Mouse (Mus musculus) forebrain, embryonic 14.5 days (tissue): ENCODE data around the gene Emc9. TPM values are rescaled to one million over a fixed set of nuclear protein-coding genes. Genes with fewer than 3 reads are reported as not detected.

Source experiments
- ATAC-seq: fragments of 200-750 bp; cut with Nextera tagmentation; 2 replicates; pipeline ENCODE4 v1.8.0; 2017; ENCODE audit warnings: mild to moderate bottlenecking, moderate library complexity
- DNase-seq: peaks from one replicate; pipeline ENCODE4 v3.0.0-alpha.2; 2015; ENCODE audit warnings: low spot score
- H3K27ac ChIP-seq: fragments of 300-500 bp; sonication (generic); 2 replicates; pipeline ENCODE4 v1.5.1; 2014; ENCODE audit warnings: low read depth, mild to moderate bottlenecking, control low read depth, low read length, moderate library complexity
- H3K27me3 ChIP-seq: fragments of 300-500 bp; sonication (generic); replicated peaks from 2 replicates; pipeline ENCODE4 v1.6.1; 2014; ENCODE audit warnings: low read length, control low read depth, mixed read lengths; ENCODE audit not compliant: control insufficient read depth, insufficient read depth
- H3K36me3 ChIP-seq: fragments of 300-500 bp; sonication (generic); 2 replicates; pipeline ENCODE4 v1.6.1; 2014; ENCODE audit warnings: low read length, control low read depth; ENCODE audit not compliant: control insufficient read depth, insufficient read depth
- H3K4me1 ChIP-seq: fragments of 300-500 bp; sonication (generic); 2 replicates; pipeline ENCODE4 v1.6.1; 2014; ENCODE audit warnings: antibody characterized with exemption, low read length, control low read depth; ENCODE audit not compliant: control insufficient read depth, insufficient read depth
- H3K4me2 ChIP-seq: fragments of 300-500 bp; sonication (generic); 2 replicates; pipeline ENCODE4 v1.6.1; 2014; ENCODE audit warnings: mild to moderate bottlenecking, control low read depth, low read length
- H3K4me3 ChIP-seq: fragments of 300-500 bp; sonication (generic); 2 replicates; pipeline ENCODE4 v1.5.1; 2014; ENCODE audit warnings: low read depth, low read length, control low read depth
- H3K9ac ChIP-seq: fragments of 300-500 bp; sonication (generic); 2 replicates; pipeline ENCODE4 v1.6.1; 2014; ENCODE audit warnings: mild to moderate bottlenecking, low read length, control low read depth, moderate library complexity
- H3K9me3 ChIP-seq: fragments of 300-500 bp; sonication (generic); replicated peaks from 2 replicates; pipeline ENCODE4 v1.6.1; 2016; ENCODE audit warnings: low read length, control low read depth, mixed read lengths; ENCODE audit not compliant: control insufficient read depth
- WGBS: fragments of 180-500 bp; shearing (Covaris S2); extraction: QIAGEN DNeasy Blood & Tissue Kit; methylation state at CpG from one replicate; pipeline ENCODE4 v1.1.7; 2014; 5-methylcytosine and 5-hydroxymethylcytosine counted together
- polyA plus RNA-seq: library from polyadenylated mRNA; unstranded; fragments of >200 nt; fragmentation: Nextera tagmentation; extraction: Ambion mirVana; gene quantifications from 2 replicates; pipeline ENCODE4 v1.2.1, GENCODE M21; 2014

The Emc9 gene
- polyA plus RNA-seq, 1 experiment from 2014 or later = 13.9 TPM

DNA sequence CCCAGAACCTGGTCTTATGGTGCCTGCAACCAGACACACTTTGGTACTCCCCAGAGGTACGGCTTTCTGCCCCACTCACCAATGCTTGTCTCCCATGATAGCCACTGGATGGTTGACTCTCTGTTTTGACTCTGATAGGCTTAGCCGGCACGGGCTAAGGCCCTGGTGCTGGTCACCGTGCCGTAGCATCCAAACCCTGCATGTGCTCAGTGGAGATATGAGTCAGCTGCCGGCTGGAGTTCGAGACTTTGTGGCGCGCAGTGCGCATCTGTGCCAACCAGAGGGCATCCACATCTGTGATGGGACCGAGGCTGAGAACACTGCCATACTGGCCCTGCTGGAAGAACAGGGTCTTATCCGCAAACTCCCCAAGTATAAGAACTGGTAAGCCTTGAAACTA lies 42.8 kb downstream of the Emc9 start:
- 97% methylated on average over 12 of the region's 12 CpGs for WGBS
- Histone ChIP-seq H3K9me3 (no peaks in the 10 kb centered on the region), H3K27me3 (no peaks in the 10 kb centered on the region), H3K9ac (no peak overlapping the region), H3K4me3 (no peak overlapping the region), H3K4me1 (peaks cover 23% of the 10 kb centered on the region), H3K4me2 (no peak overlapping the region), H3K27ac (no peak overlapping the region), H3K36me3 (peaks cover 8% of the 10 kb centered on the region; the same call in 1 of the 2 replicates)
- DNase-seq (no peak), ATAC-seq (no peak)

GRCm38 (mm10) chr14:55540787-55541321 lies 44.2 kb downstream of the Emc9 start:
- Histone ChIP-seq H3K4me3 (peak overlapping the region; percentile 49), H3K27ac (peak overlapping the region; percentile 86), H3K9ac (peak overlapping the region; percentile 80), H3K4me2 (peak overlapping the region; percentile 91), H3K4me1 (peaks cover 23% of the 10 kb centered on the region), H3K9me3 (no peaks in the 10 kb centered on the region), H3K36me3 (peaks cover 8% of the 10 kb centered on the region; the same call in 1 of the 2 replicates), H3K27me3 (no peaks in the 10 kb centered on the region)
- 3% methylated on average over 10 of the region's 10 CpGs for WGBS
- ATAC-seq (peak; percentile 64), DNase-seq (peak; percentile 85)

DNA sequence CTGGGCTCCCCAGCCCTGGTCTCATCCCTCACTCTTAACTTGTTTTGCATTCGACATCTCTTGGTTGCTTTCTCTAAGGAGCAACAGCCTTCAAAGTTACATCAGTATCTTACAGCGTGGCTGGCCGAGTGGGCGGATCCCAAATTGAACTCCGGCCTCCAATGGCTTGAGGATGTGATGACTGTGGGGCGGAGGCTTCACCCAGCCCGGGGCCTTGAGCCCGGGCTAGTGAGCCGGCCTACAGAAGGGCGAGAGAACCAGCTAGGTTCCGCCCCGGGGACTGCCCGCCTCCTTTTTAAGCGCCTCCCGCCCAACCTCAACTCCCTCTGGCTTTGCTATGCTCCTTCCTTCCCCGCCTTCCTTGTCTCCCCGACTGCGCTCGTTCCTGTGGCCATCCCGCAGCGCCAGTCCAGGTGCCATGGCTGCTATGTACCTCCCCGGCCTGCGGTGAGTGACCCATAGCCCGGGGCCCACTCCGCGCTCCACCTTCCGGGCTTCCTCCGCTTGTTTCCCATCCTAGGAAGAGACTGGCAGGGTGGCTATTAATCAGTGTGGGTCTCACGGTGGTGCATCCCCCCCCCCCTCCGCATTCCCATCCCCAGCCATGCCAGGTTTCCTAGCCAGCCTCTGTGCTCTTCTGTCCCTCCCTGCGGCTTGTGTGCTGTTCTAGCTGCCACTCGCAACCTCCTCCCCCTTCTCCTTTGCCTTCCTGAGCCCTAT lies 44.9 kb downstream of the Emc9 start, which contains the start of gene Pck2:
Gene Pck2 (plus strand): TSS at position 200 of the 720 bp plus-strand sequence.
- DNase-seq (peak; percentile 76), ATAC-seq (peak; percentile 79)
- 1% methylated on average over 32 of the region's 32 CpGs for WGBS
- Histone ChIP-seq H3K36me3 (peaks cover 7% of the 10 kb centered on the region; the same call in 1 of the 2 replicates), H3K27me3 (no peaks in the 10 kb centered on the region), H3K27ac (peak within 1 kb of the TSS; percentile 86), H3K9me3 (no peaks in the 10 kb centered on the region), H3K9ac (peak within 1 kb of the TSS; percentile 80), H3K4me3 (peak within 1 kb of the TSS; percentile 49), H3K4me1 (peaks cover 23% of the 10 kb centered on the region), H3K4me2 (peak within 1 kb of the TSS; percentile 91)

GRCm38 (mm10) chr14:55536116-55536745 lies 48.9 kb downstream of the Emc9 start:
- WGBS = 56% methylated on average over 6 of the region's 6 CpGs
- Histone ChIP-seq H3K9ac (no peak overlapping the region), H3K27me3 (no peaks in the 10 kb centered on the region), H3K36me3 (no peaks in the 10 kb centered on the region), H3K4me3 (no peak overlapping the region), H3K4me2 (no peak overlapping the region), H3K4me1 (peaks cover 15% of the 10 kb centered on the region), H3K27ac (no peak overlapping the region), H3K9me3 (no peaks in the 10 kb centered on the region)
- peak; percentile 30 for DNase-seq
- ATAC-seq = no peak

Other genes starting within 250 kb of the Emc9 start
- gene Dhrs4, start 106.5 kb downstream of the Emc9 start, polyA plus RNA-seq = 26.8 and 31.1 TPM in 2 replicates
- gene Carmil3, start 94.7 kb downstream of the Emc9 start, polyA plus RNA-seq = 21.9 and 26.5 TPM in 2 replicates
- gene Cpne6, start 74.9 kb downstream of the Emc9 start, polyA plus RNA-seq = 4.5 and 7.4 TPM in 2 replicates
- gene Nrl, start 60.3 kb downstream of the Emc9 start, polyA plus RNA-seq = not detected in 2 replicates
- 10.7 and 11.6 TPM in 2 replicates for gene Pck2, start 45.0 kb downstream of the Emc9 start, polyA plus RNA-seq
- gene Dcaf11, start 25.3 kb downstream of the Emc9 start, polyA plus RNA-seq = 130 and 137 TPM in 2 replicates
- not detected in 2 replicates for gene A730061H03Rik, start 24.9 kb downstream of the Emc9 start, polyA plus RNA-seq
- gene Fitm1, start 9.7 kb downstream of the Emc9 start, polyA plus RNA-seq = not detected in 2 replicates
- 192 and 204 TPM in 2 replicates for gene Psme1, start 7.2 kb downstream of the Emc9 start, polyA plus RNA-seq
- gene Psme2, start 5.8 kb upstream of the Emc9 start, polyA plus RNA-seq = 206 and 213 TPM in 2 replicates
- gene Rnf31, start 6.4 kb upstream of the Emc9 start, polyA plus RNA-seq = 11.0 and 13.0 TPM in 2 replicates
- gene Irf9, start 18.3 kb upstream of the Emc9 start, polyA plus RNA-seq = 6.3 and 6.9 TPM in 2 replicates
- 6.5 and 7.0 TPM in 2 replicates for gene Rec8, start 32.7 kb upstream of the Emc9 start, polyA plus RNA-seq
- 80.8 and 82.5 TPM in 2 replicates for gene Ipo4, start 50.7 kb upstream of the Emc9 start, polyA plus RNA-seq
- 1.8 and 3.4 TPM in 2 replicates for gene Gm49378, start 52.6 kb upstream of the Emc9 start, polyA plus RNA-seq
- 56.5 and 57.5 TPM in 2 replicates for gene Tm9sf1, start 58.5 kb upstream of the Emc9 start, polyA plus RNA-seq
- gene Tssk4, start 64.9 kb upstream of the Emc9 start, polyA plus RNA-seq = 0.17 and 0.20 TPM in 2 replicates
- 62.7 and 64.4 TPM in 2 replicates for gene Mdp1, start 75.2 kb upstream of the Emc9 start, polyA plus RNA-seq
- 48.7 and 49.6 TPM in 2 replicates for gene Gmpr2, start 86.6 kb upstream of the Emc9 start, polyA plus RNA-seq
- gene Nedd8, start 86.8 kb upstream of the Emc9 start, polyA plus RNA-seq = 622 and 707 TPM in 2 replicates
- gene Tinf2, start 96.5 kb upstream of the Emc9 start, polyA plus RNA-seq = 30.6 and 37.5 TPM in 2 replicates
- gene Tgm1, start 128.6 kb upstream of the Emc9 start, polyA plus RNA-seq = 0.10 and 0.12 TPM in 2 replicates
- gene Rabggta, start 137.0 kb upstream of the Emc9 start, polyA plus RNA-seq = 34.2 and 38.3 TPM in 2 replicates
- 83.8 and 84.4 TPM in 2 replicates for gene Dhrs1, start 160.4 kb upstream of the Emc9 start, polyA plus RNA-seq
- 36.3 and 36.6 TPM in 2 replicates for gene Nop9, start 160.4 kb upstream of the Emc9 start, polyA plus RNA-seq
- gene Cideb, start 173.2 kb upstream of the Emc9 start, polyA plus RNA-seq = 0.14 TPM in 1 of 2 replicates, not detected in the other
- gene Ltb4r2, start 176.1 kb upstream of the Emc9 start, polyA plus RNA-seq = 0.07 and 0.14 TPM in 2 replicates
- 0.28 TPM in 1 of 2 replicates, not detected in the other for gene Ltb4r1, start 180.7 kb upstream of the Emc9 start, polyA plus RNA-seq
- 1.9 and 3.3 TPM in 2 replicates for gene Adcy4, start 198.8 kb upstream of the Emc9 start, polyA plus RNA-seq
- 2.4 and 4.1 TPM in 2 replicates for gene Ripk3, start 203.6 kb upstream of the Emc9 start, polyA plus RNA-seq
- gene Nfatc4, start 237.8 kb upstream of the Emc9 start, polyA plus RNA-seq = 8.3 and 9.1 TPM in 2 replicates